Mouse (Mus musculus): ENCODE data around the gene Abhd6. TPM values are rescaled to one million over a fixed set of nuclear protein-coding genes. Genes with fewer than 3 reads are reported as not detected.
A peak's percentile ranks its signal among the peaks of the same experiment; 100 is the strongest.

Gene Abhd6
- polyA plus RNA-seq (2015; fragmentation: Nextera tagmentation; extraction: Ambion mirVana), result 90.2 and 91.7 TPM in 2 replicates

GRCm38 (mm10) chr14:8002432-8003092, at the start of gene Abhd6:
Gene Abhd6 (plus strand): TSS chr14:8002902.
- Histone ChIP-seq H3K9me3 (ENCODE audit: control insufficient read depth, low read length) (no peaks in the 10 kb centered on the region), H3K27me3 (ENCODE audit: control insufficient read depth, insufficient read depth, low read length) (no peaks in the 10 kb centered on the region), H3K9ac (ENCODE audit: low read length) (peak within 1 kb of the TSS; percentile 63), H3K4me1 (replicated peaks; ENCODE audit: control insufficient read depth, insufficient read depth) (no peaks in the 10 kb centered on the region), H3K36me3 (ENCODE audit: control insufficient read depth, insufficient read depth, low read length) (no peaks in the 10 kb centered on the region), H3K4me3 (ENCODE audit: low read depth, low read length) (peak within 1 kb of the TSS; percentile 64), H3K27ac (replicated peaks) (peak within 1 kb of the TSS; percentile 67), H3K4me2 (replicated peaks; ENCODE audit: low read depth) (peak within 1 kb of the TSS; percentile 94)
- DNase-seq (ENCODE audit: low spot score), result peak; percentile 90
- TF ChIP-seq CTCF (IDR thresholded peaks at IDR 0.05; ENCODE audit: low read depth) (no peak; the same call in 1 of the 2 replicates), EP300 (optimal IDR thresholded peaks at IDR 0.05) (no peak)
- ATAC-seq (ENCODE audit: low FRiP score, low TSS enrichment), result peak; percentile 75
- 1% methylated on average over 38 of the region's 38 CpGs for WGBS

DNA sequence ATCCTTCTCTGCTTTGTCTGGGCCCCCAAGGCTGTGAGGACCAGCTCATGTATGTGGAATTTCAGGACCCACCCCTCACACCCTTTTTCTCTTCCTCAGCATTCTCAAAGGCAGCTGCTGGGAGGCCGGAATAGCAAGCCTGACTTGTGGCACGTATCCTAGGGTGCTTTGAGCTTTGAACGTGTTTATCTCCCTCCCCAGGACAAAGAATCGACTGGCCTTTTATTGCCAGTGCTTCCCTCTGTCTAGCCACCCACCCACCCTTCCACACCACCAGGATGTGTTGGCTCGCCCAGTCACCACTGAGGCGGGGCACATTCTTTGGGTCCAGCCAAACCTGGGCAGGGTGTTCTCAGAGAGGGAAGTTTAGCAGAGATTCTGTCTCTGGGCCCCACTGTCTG, 48.6 kb upstream of the Abhd6 start:
- Histone ChIP-seq H3K27ac (replicated peaks) (peak overlapping the region; percentile 50), H3K9ac (ENCODE audit: low read length) (no peak overlapping the region), H3K9me3 (ENCODE audit: control insufficient read depth, low read length) (no peaks in the 10 kb centered on the region), H3K4me2 (replicated peaks; ENCODE audit: low read depth) (no peak overlapping the region), H3K4me3 (ENCODE audit: low read depth, low read length) (no peak overlapping the region), H3K36me3 (ENCODE audit: control insufficient read depth, insufficient read depth, low read length) (peaks cover 3% of the 10 kb centered on the region), H3K27me3 (ENCODE audit: control insufficient read depth, insufficient read depth, low read length) (no peaks in the 10 kb centered on the region), H3K4me1 (replicated peaks; ENCODE audit: control insufficient read depth, insufficient read depth) (peaks cover 6% of the 10 kb centered on the region; the same call in 1 of the 2 replicates)
- TF ChIP-seq EP300 (optimal IDR thresholded peaks at IDR 0.05), result no peak
- no peak for TF ChIP-seq CTCF (IDR thresholded peaks at IDR 0.05; ENCODE audit: low read depth)
- WGBS, result 27% methylated on average over 6 of the region's 6 CpGs
- ATAC-seq (ENCODE audit: low FRiP score, low TSS enrichment) (peak; percentile 44), DNase-seq (ENCODE audit: low spot score) (peak; percentile 60)

DNA sequence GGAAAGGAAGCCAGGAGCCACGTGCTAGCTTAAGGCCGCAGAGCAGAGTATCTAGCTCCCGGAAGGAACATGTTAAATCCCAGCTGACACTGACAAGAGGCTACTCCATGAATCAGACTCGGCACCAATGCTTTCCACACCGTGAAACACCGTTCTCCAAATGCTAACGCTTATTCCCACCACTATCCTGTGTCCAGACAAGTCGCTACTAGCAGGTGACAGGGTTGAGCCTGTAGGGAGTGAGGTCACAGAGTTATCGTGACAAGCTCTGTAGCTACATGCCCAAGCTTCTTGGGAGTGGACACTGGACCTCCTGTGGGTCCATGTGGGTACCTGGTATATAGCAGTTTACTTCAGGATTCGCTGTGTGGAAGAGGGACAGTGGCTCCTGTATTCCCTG, 46.3 kb upstream of the Abhd6 start:
- H3K27ac ChIP-seq (replicated peaks), result no peak overlapping the region
- no peak overlapping the region for H3K4me3 ChIP-seq (ENCODE audit: low read depth, low read length)
- DNase-seq (ENCODE audit: low spot score), result no peak
- no peak overlapping the region for H3K4me2 ChIP-seq (replicated peaks; ENCODE audit: low read depth)
- no peak for TF ChIP-seq CTCF (IDR thresholded peaks at IDR 0.05; ENCODE audit: low read depth)
- no peak for TF ChIP-seq EP300 (optimal IDR thresholded peaks at IDR 0.05)
- no peaks in the 10 kb centered on the region for H3K27me3 ChIP-seq (ENCODE audit: control insufficient read depth, insufficient read depth, low read length)
- WGBS, result 56% methylated on average over 10 of the region's 10 CpGs
- H3K36me3 ChIP-seq (ENCODE audit: control insufficient read depth, insufficient read depth, low read length), result no peaks in the 10 kb centered on the region
- H3K9me3 ChIP-seq (ENCODE audit: control insufficient read depth, low read length), result no peaks in the 10 kb centered on the region
- H3K4me1 ChIP-seq (replicated peaks; ENCODE audit: control insufficient read depth, insufficient read depth), result peaks cover 6% of the 10 kb centered on the region; the same call in 1 of the 2 replicates
- no peak for ATAC-seq (ENCODE audit: low FRiP score, low TSS enrichment)
- no peak overlapping the region for H3K9ac ChIP-seq (ENCODE audit: low read length)

DNA sequence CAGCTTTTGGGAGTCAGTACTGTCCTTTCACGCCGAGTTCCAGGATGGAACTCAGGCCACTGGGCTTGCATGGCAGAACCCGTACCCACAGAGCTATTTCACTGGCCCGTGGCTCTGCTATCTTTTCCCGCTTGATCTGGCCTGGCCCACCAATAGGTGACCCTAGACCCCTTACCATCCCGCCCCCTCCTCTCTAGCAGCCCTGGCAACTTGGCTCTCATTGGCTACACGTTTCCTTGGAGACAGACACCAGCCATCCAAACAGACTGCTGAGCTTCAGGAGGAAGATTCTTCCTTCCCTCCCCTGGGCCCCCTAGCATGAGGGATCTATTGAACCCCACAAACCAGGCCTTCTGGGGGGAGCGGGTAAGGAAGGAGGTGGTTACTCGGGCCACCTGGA, 45.7 kb upstream of the Abhd6 start, which contains the start of gene Gm45521:
Gm45521 (plus strand) TSS at position 240 of the 400 bp plus-strand sequence.
- DNase-seq (ENCODE audit: low spot score) (no peak), ATAC-seq (ENCODE audit: low FRiP score, low TSS enrichment) (no peak)
- Histone ChIP-seq H3K27ac (replicated peaks) (no peak within 1 kb of the TSS), H3K9ac (ENCODE audit: low read length) (no peak within 1 kb of the TSS), H3K4me1 (replicated peaks; ENCODE audit: control insufficient read depth, insufficient read depth) (peaks cover 6% of the 10 kb centered on the region; the same call in 1 of the 2 replicates), H3K27me3 (ENCODE audit: control insufficient read depth, insufficient read depth, low read length) (no peaks in the 10 kb centered on the region), H3K9me3 (ENCODE audit: control insufficient read depth, low read length) (no peaks in the 10 kb centered on the region), H3K4me3 (ENCODE audit: low read depth, low read length) (no peak within 1 kb of the TSS), H3K4me2 (replicated peaks; ENCODE audit: low read depth) (no peak within 1 kb of the TSS), H3K36me3 (ENCODE audit: control insufficient read depth, insufficient read depth, low read length) (no peaks in the 10 kb centered on the region)
- no peak for TF ChIP-seq EP300 (optimal IDR thresholded peaks at IDR 0.05)
- TF ChIP-seq CTCF (IDR thresholded peaks at IDR 0.05; ENCODE audit: low read depth), result no peak
- WGBS, result 52% methylated on average over 9 of the region's 9 CpGs

- Histone ChIP-seq H3K4me3 (ENCODE audit: low read depth, low read length) (no peak overlapping the region), H3K36me3 (ENCODE audit: control insufficient read depth, insufficient read depth, low read length) (no peaks in the 10 kb centered on the region), H3K4me2 (replicated peaks; ENCODE audit: low read depth) (no peak overlapping the region), H3K9ac (ENCODE audit: low read length) (no peak overlapping the region), H3K9me3 (ENCODE audit: control insufficient read depth, low read length) (no peaks in the 10 kb centered on the region), H3K27ac (replicated peaks) (no peak overlapping the region), H3K4me1 (replicated peaks; ENCODE audit: control insufficient read depth, insufficient read depth) (no peaks in the 10 kb centered on the region), H3K27me3 (ENCODE audit: control insufficient read depth, insufficient read depth, low read length) (no peaks in the 10 kb centered on the region)
- ATAC-seq (ENCODE audit: low FRiP score, low TSS enrichment), result peak; percentile 11
- peak; percentile 52 for DNase-seq (ENCODE audit: low spot score)
- TF ChIP-seq CTCF (IDR thresholded peaks at IDR 0.05; ENCODE audit: low read depth) (peak; percentile 65), EP300 (optimal IDR thresholded peaks at IDR 0.05) (no peak)
- WGBS, result 68% methylated on average over 11 of the region's 11 CpGs
These were observed 42.1 kb upstream of the Abhd6 start for GRCm38 (mm10) chr14:7960616-7961015.

GRCm38 (mm10) chr14:7961714-7962113, 41.0 kb upstream of the Abhd6 start:
- WGBS, result 35% methylated on average over 5 of the region's 5 CpGs
- no peak overlapping the region for H3K27ac ChIP-seq (replicated peaks)
- ATAC-seq (ENCODE audit: low FRiP score, low TSS enrichment) (no peak), DNase-seq (ENCODE audit: low spot score) (no peak)
- no peaks in the 10 kb centered on the region for H3K9me3 ChIP-seq (ENCODE audit: control insufficient read depth, low read length)
- H3K4me2 ChIP-seq (replicated peaks; ENCODE audit: low read depth), result no peak overlapping the region
- TF ChIP-seq CTCF (IDR thresholded peaks at IDR 0.05; ENCODE audit: low read depth), result no peak
- no peak for TF ChIP-seq EP300 (optimal IDR thresholded peaks at IDR 0.05)
- no peaks in the 10 kb centered on the region for H3K27me3 ChIP-seq (ENCODE audit: control insufficient read depth, insufficient read depth, low read length)
- no peak overlapping the region for H3K9ac ChIP-seq (ENCODE audit: low read length)
- no peaks in the 10 kb centered on the region for H3K4me1 ChIP-seq (replicated peaks; ENCODE audit: control insufficient read depth, insufficient read depth)
- H3K4me3 ChIP-seq (ENCODE audit: low read depth, low read length), result no peak overlapping the region
- H3K36me3 ChIP-seq (ENCODE audit: control insufficient read depth, insufficient read depth, low read length), result no peaks in the 10 kb centered on the region
